Mouse (Mus musculus) CH12.LX (cell line): Measurements from ENCODE around the gene Emp1. TPM values are rescaled to one million over a fixed set of nuclear protein-coding genes. Genes with fewer than 3 reads are reported as not detected.

Source experiments
- DNase-seq: peaks from one replicate; pipeline ENCODE4 v3.0.0-alpha.2; 2013; ENCODE audit errors: extremely low read depth
- H3K27ac ChIP-seq: 2 replicates; pipeline ENCODE4 v1.5.1; 2012; ENCODE audit warnings: low read depth, mild to moderate bottlenecking, control low read depth, moderate library complexity; ENCODE audit not compliant: insufficient read depth
- H3K27me3 ChIP-seq: replicated peaks from 2 replicates; pipeline ENCODE3; 2012; ENCODE audit warnings: inconsistent platforms
- H3K36me3 ChIP-seq, 2 experiments: replicated peaks in 1 of 2; 2 replicates each; pipeline versions ENCODE3 to v1.6.1; 2012; ENCODE audit warnings: inconsistent platforms in 1 of 2, low read length in 1 of 2, mild to moderate bottlenecking in 1 of 2, mixed read lengths in 1 of 2, moderate library complexity in 1 of 2; ENCODE audit not compliant: control insufficient read depth in 1 of 2, insufficient read depth in 1 of 2
- H3K4me1 ChIP-seq, 2 experiments: 2 replicates each; pipeline ENCODE4 v1.6.1; 2012; ENCODE audit warnings: inconsistent platforms in 1 of 2, moderate library complexity in 1 of 2; ENCODE audit not compliant: insufficient read depth in 2 of 2, control insufficient read depth in 1 of 2
- H3K4me2 ChIP-seq: 2 replicates; pipeline ENCODE4 v1.6.1; 2012; ENCODE audit warnings: low read depth, mild to moderate bottlenecking, control low read depth; ENCODE audit not compliant: poor library complexity, insufficient read depth, severe bottlenecking
- H3K4me3 ChIP-seq, 3 experiments: fragments of 150-350 bp in 1 of 3; sonication (generic) in 1 of 3; replicated peaks in 1 of 3; 2 replicates each; pipeline versions ENCODE3 to v1.5.1; 2011 to 2012; ENCODE audit warnings: low read depth in 2 of 3, low read length in 2 of 3, mild to moderate bottlenecking in 2 of 3, moderate library complexity in 2 of 3, control low read depth in 1 of 3, improper control_type of control experiment in 1 of 3, inconsistent platforms in 1 of 3, mixed read lengths in 1 of 3; ENCODE audit not compliant: poor library complexity in 1 of 3
- H3K79me2 ChIP-seq: replicated peaks from 2 replicates; pipeline ENCODE4 v1.6.1; 2012; ENCODE audit warnings: mild to moderate bottlenecking, moderate library complexity; ENCODE audit not compliant: control insufficient read depth, poor library complexity, insufficient read depth, severe bottlenecking; ENCODE audit errors: extremely low read depth
- H3K9ac ChIP-seq: 2 replicates; pipeline ENCODE4 v1.6.1; 2012; ENCODE audit warnings: low read depth, mild to moderate bottlenecking, control low read depth, moderate library complexity; ENCODE audit not compliant: insufficient read depth
- H3K9me3 ChIP-seq: replicated peaks from 2 replicates; pipeline ENCODE3; 2012; ENCODE audit warnings: low read length, inconsistent platforms, mixed read lengths
- BHLHE40 ChIP-seq: IDR thresholded peaks from 2 replicates; pipeline ENCODE4 v1.6.1; 2011; ENCODE audit warnings: mild to moderate bottlenecking, low read depth, low read length, improper control_type of control experiment
- CTCF ChIP-seq, 2 experiments: IDR thresholded peaks in 1 of 2; conservative IDR thresholded peaks in 1 of 2; 2 replicates each; pipeline ENCODE4 v1.5.1; 2011 to 2012; ENCODE audit warnings: low read depth in 2 of 2, low read length in 2 of 2, improper control_type of control experiment in 1 of 2, inconsistent platforms in 1 of 2, mild to moderate bottlenecking in 1 of 2, moderate library complexity in 1 of 2
- E2F4 ChIP-seq: IDR thresholded peaks from 2 replicates; pipeline ENCODE4 v1.6.1; 2011; ENCODE audit warnings: low read depth, low read length, improper control_type of control experiment; ENCODE audit not compliant: insufficient replicate concordance
- EP300 ChIP-seq: IDR thresholded peaks from 2 replicates; pipeline ENCODE4 v1.6.1; 2011; ENCODE audit warnings: low read length, improper control_type of control experiment
- GABPA ChIP-seq: IDR thresholded peaks from 2 replicates; pipeline ENCODE4 v1.6.1; 2012; ENCODE audit warnings: low read depth, low read length, improper control_type of control experiment, inconsistent platforms; ENCODE audit not compliant: insufficient replicate concordance
- JUN ChIP-seq: IDR thresholded peaks from 2 replicates; pipeline ENCODE4 v1.6.1; 2011; ENCODE audit warnings: low read depth, mild to moderate bottlenecking, low read length, improper control_type of control experiment, moderate library complexity; ENCODE audit not compliant: insufficient read depth
- MAFK ChIP-seq: IDR thresholded peaks from 2 replicates; pipeline ENCODE4 v1.6.1; 2011; ENCODE audit warnings: low read length, improper control_type of control experiment; ENCODE audit not compliant: insufficient replicate concordance
- MEF2A ChIP-seq: IDR thresholded peaks from 2 replicates; pipeline ENCODE4 v1.6.1; 2014; ENCODE audit warnings: low read depth, mild to moderate bottlenecking, inconsistent platforms, low read length, improper control_type of control experiment, borderline replicate concordance
- NELFE ChIP-seq: IDR thresholded peaks from 2 replicates; pipeline ENCODE4 v1.6.1; 2011; ENCODE audit warnings: low read depth, low read length, improper control_type of control experiment
- POLR2AphosphoS2 ChIP-seq: IDR thresholded peaks from 2 replicates; pipeline ENCODE4 v1.6.1; 2011; ENCODE audit warnings: low read depth, low read length, improper control_type of control experiment
- RAD21 ChIP-seq: IDR thresholded peaks from 2 replicates; pipeline ENCODE4 v1.6.1; 2011; ENCODE audit warnings: low read depth, mild to moderate bottlenecking, low read length, improper control_type of control experiment, moderate library complexity
- RCOR1 ChIP-seq: conservative IDR thresholded peaks from 2 replicates; pipeline ENCODE4 v1.6.1; 2012; ENCODE audit warnings: low read depth, mild to moderate bottlenecking, inconsistent platforms, low read length, improper control_type of control experiment
- SIN3A ChIP-seq: IDR thresholded peaks from 2 replicates; pipeline ENCODE4 v1.6.1; 2012; ENCODE audit warnings: low read length, improper control_type of control experiment, inconsistent platforms
- SMC3 ChIP-seq: IDR thresholded peaks from 2 replicates; pipeline ENCODE4 v1.6.1; 2011; ENCODE audit warnings: low read depth, low read length, improper control_type of control experiment
- TBP ChIP-seq: conservative IDR thresholded peaks from 2 replicates; pipeline ENCODE4 v1.6.1; 2011; ENCODE audit warnings: low read depth, low read length, improper control_type of control experiment
- ZC3H11A ChIP-seq: IDR thresholded peaks from 2 replicates; pipeline ENCODE4 v1.6.1; 2012; ENCODE audit warnings: low read depth, mild to moderate bottlenecking, inconsistent platforms, low read length, improper control_type of control experiment
- ZMIZ1 ChIP-seq: IDR thresholded peaks from 2 replicates; pipeline ENCODE4 v1.6.1; 2012; ENCODE audit warnings: low read depth, mild to moderate bottlenecking, inconsistent platforms, low read length, improper control_type of control experiment
- ZNF384 ChIP-seq: IDR thresholded peaks from 2 replicates; pipeline ENCODE4 v1.6.1; 2012; ENCODE audit warnings: low read depth, low read length, improper control_type of control experiment, inconsistent platforms
- dilution Hi-C: fragments of 300-500 bp; cut with MboI; formaldehyde crosslinking; loops from 2 replicates; pipeline ENCODE4 v1.14.3; 2020; ENCODE audit warnings: low sequenced_read_pairs; ENCODE audit not compliant: extremely low pct_unique_long_range_greater_than_20kb, extremely low pct_ligation_motif_present
- in situ Hi-C: fragments of 300-500 bp; cut with MboI; formaldehyde crosslinking; loops from 3 replicates; pipeline ENCODE4 v1.14.3; 2019; ENCODE audit warnings: low sequenced_read_pairs, low pct_ligation_motif_present, low pct_unique_long_range_greater_than_20kb, mixed read lengths
- polyA plus RNA-seq: library from polyadenylated mRNA; unstranded; fragments of >175 nt; gene quantifications from 2 replicates; pipeline ENCODE4 v1.2.1, GENCODE M21; 2012; ENCODE audit warnings: low read depth; ENCODE audit not compliant: insufficient read length
- total RNA-seq, 2 experiments: library from RNA; depleted of rRNA; stranded (reverse); fragments of 300-350 nt in 1 of 2; fragments of >200 nt in 1 of 2; gene quantifications; 2 replicates each; pipeline ENCODE4 v1.2.3; 2012 to 2014

The Emp1 gene
- total and polyA plus RNA-seq, 3 experiments: 1.9 to 11.3 (median 7.0) TPM

DNA sequence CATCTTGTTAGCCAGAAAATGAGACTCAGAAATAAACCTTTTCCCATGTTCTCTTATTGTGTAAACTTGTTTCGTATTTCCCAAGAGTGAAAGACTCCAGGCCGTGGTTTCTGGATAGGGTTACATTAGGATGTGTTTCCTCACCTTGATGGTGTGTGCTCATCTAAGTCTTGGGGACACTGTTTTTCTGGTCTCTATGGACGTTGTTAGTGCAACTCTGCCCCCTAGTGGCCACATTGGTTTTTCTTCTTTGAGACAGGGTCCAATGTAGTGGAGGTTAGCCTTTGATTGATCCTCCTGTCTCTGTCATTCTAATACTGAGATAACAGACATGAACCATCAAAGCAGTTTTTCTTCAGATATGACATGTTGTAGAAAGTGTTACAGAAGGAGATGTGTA is 38.0 kb downstream of the Emp1 start:
- in situ Hi-C loops: no loop called here
- no peak overlapping the region for H3K9ac ChIP-seq
- H3K4me3 ChIP-seq: no peak overlapping the region
- H3K27me3 ChIP-seq: peaks cover 24% of the 10 kb centered on the region
- no peak overlapping the region for H3K27ac ChIP-seq
- peak; percentile 61 for DNase-seq
- no peaks in the 10 kb centered on the region for H3K79me2 ChIP-seq
- H3K4me1 ChIP-seq: no peaks in the 10 kb centered on the region
- TF ChIP-seq E2F4 (no peak), RCOR1 (no peak), ZC3H11A (no peak), SIN3A (no peak), MEF2A (no peak), CTCF (conservative IDR thresholded peaks at IDR 0.05 in 1 of 2, IDR thresholded peaks at IDR 0.05 in 1 of 2; ENCODE audit: low read depth in 2 of 2, low read length in 2 of 2) (peak; percentile 57 to 74), GABPA (no peak), EP300 (no peak), SMC3 (peak; percentile 66), ZMIZ1 (no peak), RAD21 (peak; percentile 70)
- H3K36me3 ChIP-seq: no peaks in the 10 kb centered on the region
- dilution Hi-C loops: no loop called here
- H3K4me2 ChIP-seq: no peak overlapping the region
- no peaks in the 10 kb centered on the region for H3K9me3 ChIP-seq

DNA sequence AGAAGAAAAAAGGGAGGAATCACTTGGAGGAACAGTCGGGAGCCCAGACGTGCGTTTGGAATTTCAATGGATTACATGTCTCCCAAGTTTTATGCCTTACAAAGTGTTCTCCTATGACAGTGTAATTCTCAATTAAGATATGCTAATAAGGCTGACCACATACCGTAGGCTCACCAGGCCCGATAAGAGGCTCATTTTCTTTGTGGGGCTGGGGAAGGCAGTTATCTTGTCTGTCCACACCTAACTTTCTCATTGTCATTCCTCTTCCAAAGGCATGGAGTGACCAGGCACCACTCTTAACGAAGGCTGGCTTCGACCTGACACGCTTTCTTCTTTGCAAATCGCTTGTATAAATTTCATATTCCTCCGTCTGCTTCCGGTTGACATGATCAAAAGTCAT is 42.7 kb downstream of the Emp1 start:
- in situ Hi-C loops: no loop called here
- no peak overlapping the region for H3K4me2 ChIP-seq
- H3K4me1 ChIP-seq: no peaks in the 10 kb centered on the region
- TF ChIP-seq TBP (no peak), ZNF384 (no peak), POLR2AphosphoS2 (no peak), JUN (no peak), MEF2A (no peak), NELFE (no peak), MAFK (no peak), BHLHE40 (no peak)
- no peak overlapping the region for H3K9ac ChIP-seq
- no peaks in the 10 kb centered on the region for H3K9me3 ChIP-seq
- no peaks in the 10 kb centered on the region for H3K36me3 ChIP-seq
- no peak for DNase-seq
- H3K4me3 ChIP-seq: no peak overlapping the region
- dilution Hi-C loops: no loop called here
- no peak overlapping the region for H3K27ac ChIP-seq
- peaks cover 39% of the 10 kb centered on the region for H3K27me3 ChIP-seq
- H3K79me2 ChIP-seq: no peaks in the 10 kb centered on the region
